Mouse (Mus musculus): ENCODE measurements around the gene Btaf1.

DNA sequence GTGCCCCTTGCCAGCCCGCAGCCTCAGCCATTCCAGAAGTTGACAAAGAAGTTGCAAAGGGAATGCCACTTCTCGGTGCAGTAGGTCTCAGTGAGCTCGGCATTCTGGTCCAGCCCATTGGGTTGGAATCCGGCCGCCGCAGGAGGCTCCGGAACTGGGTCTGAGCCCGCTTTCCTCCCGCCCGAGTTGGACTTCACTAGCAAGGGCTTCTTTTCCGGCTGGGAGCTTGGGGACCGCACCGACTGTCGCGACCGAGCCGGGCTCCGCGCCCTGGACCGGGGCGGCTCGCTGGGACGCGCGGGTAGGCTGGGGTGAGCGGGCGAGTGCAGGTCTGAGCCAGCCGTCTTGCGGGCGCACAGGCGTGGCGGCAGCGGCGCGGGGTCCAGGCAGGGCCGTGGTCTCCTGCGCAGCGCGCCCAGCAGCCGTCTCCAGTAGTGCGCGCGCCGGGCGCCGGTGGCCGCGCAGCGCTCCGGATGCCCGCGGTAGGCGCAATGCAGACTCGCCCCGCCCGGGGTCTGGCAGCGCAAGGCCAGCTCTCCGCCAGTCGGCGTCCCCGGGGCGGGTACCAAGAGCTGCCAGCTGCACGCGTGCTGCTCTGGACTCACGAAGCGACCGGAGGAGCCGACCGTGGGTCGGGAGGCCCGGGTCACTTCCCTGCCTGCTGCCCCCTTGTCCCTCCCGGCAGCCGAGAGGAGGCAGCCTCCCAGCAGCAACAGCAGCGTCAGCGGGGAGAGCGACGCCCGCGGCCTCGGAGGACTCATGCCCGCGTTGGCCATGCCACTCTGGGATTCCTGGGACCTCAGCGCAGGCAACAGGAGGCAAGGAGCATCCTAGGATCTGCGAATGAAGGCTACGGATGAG is 7.2 kb upstream of the Btaf1 start:
- TF ChIP-seq POLR2A (IDR thresholded peaks at IDR 0.05; ENCODE audit: low read depth, low read length) (no peak; the same call in 1 of the 2 replicates), CTCF (IDR thresholded peaks at IDR 0.05; ENCODE audit: extremely low read depth, insufficient read depth, insufficient read length, insufficient replicate concordance) (peak; percentile 13; the same call in 1 of the 2 replicates)
